Mouse (Mus musculus) CH12.LX (cell line): ENCODE data around the gene Vti1a.

Experiments
- CHD2 ChIP-seq: IDR thresholded peaks from 2 replicates; pipeline ENCODE4 v1.6.1; 2011; ENCODE audit warnings: low read length, improper control_type of control experiment
- CTCF ChIP-seq, 2 experiments: IDR thresholded peaks in 1 of 2; conservative IDR thresholded peaks in 1 of 2; 2 replicates each; pipeline ENCODE4 v1.5.1; 2011 to 2012; ENCODE audit warnings: low read depth in 2 of 2, low read length in 2 of 2, improper control_type of control experiment in 1 of 2, inconsistent platforms in 1 of 2, mild to moderate bottlenecking in 1 of 2, moderate library complexity in 1 of 2
- ELF1 ChIP-seq: IDR thresholded peaks from 2 replicates; pipeline ENCODE4 v1.6.1; 2014; ENCODE audit warnings: low read depth, mild to moderate bottlenecking, inconsistent platforms, low read length, improper control_type of control experiment
- EP300 ChIP-seq: IDR thresholded peaks from 2 replicates; pipeline ENCODE4 v1.6.1; 2011; ENCODE audit warnings: low read length, improper control_type of control experiment
- ETS1 ChIP-seq: conservative IDR thresholded peaks from 2 replicates; pipeline ENCODE4 v1.6.1; 2012; ENCODE audit warnings: low read depth, mild to moderate bottlenecking, inconsistent platforms, low read length, improper control_type of control experiment, moderate library complexity
- JUN ChIP-seq: IDR thresholded peaks from 2 replicates; pipeline ENCODE4 v1.6.1; 2011; ENCODE audit warnings: low read depth, mild to moderate bottlenecking, low read length, improper control_type of control experiment, moderate library complexity; ENCODE audit not compliant: insufficient read depth
- JUND ChIP-seq: conservative IDR thresholded peaks from 2 replicates; pipeline ENCODE4 v1.6.1; 2011; ENCODE audit warnings: low read depth, low read length, improper control_type of control experiment
- KAT2A ChIP-seq: IDR thresholded peaks from 2 replicates; pipeline ENCODE4 v1.6.1; 2012; ENCODE audit warnings: low read length, improper control_type of control experiment, inconsistent platforms; ENCODE audit not compliant: insufficient replicate concordance
- TBP ChIP-seq: conservative IDR thresholded peaks from 2 replicates; pipeline ENCODE4 v1.6.1; 2011; ENCODE audit warnings: low read depth, low read length, improper control_type of control experiment
- TCF12 ChIP-seq: IDR thresholded peaks from 2 replicates; pipeline ENCODE4 v1.6.1; 2014; ENCODE audit warnings: low read depth, mild to moderate bottlenecking, inconsistent platforms, low read length, improper control_type of control experiment
- USF1 ChIP-seq: IDR thresholded peaks from 2 replicates; pipeline ENCODE4 v1.6.1; 2014; ENCODE audit warnings: low read depth, mild to moderate bottlenecking, inconsistent platforms, low read length, improper control_type of control experiment
- ZMIZ1 ChIP-seq: IDR thresholded peaks from 2 replicates; pipeline ENCODE4 v1.6.1; 2012; ENCODE audit warnings: low read depth, mild to moderate bottlenecking, inconsistent platforms, low read length, improper control_type of control experiment
- ZNF384 ChIP-seq: IDR thresholded peaks from 2 replicates; pipeline ENCODE4 v1.6.1; 2012; ENCODE audit warnings: low read depth, low read length, improper control_type of control experiment, inconsistent platforms

GRCm38 (mm10) chr19:55548656-55549055, 232.6 kb downstream of the Vti1a start:
- TF ChIP-seq CTCF (conservative IDR thresholded peaks at IDR 0.05 in 1 of 2, IDR thresholded peaks at IDR 0.05 in 1 of 2; ENCODE audit: low read depth in 2 of 2, low read length in 2 of 2) (no peak), CHD2 (no peak), ELF1 (no peak), JUND (no peak), USF1 (no peak), ZMIZ1 (no peak), TBP (no peak), TCF12 (no peak), KAT2A (no peak), EP300 (no peak), ZNF384 (no peak), JUN (no peak), ETS1 (no peak)
